Mouse (Mus musculus): ENCODE results near the gene Gm49393.

Gene Gm49393

GRCm38 (mm10) chr13:60809690-60810089 lies 125.7 kb downstream of the Gm49393 start:
- DNase-seq (ENCODE audit: low spot score), result no peak
